Mouse (Mus musculus) megakaryocyte progenitor cell, adult 5-6 weeks (primary cell): ENCODE measurements around the gene Olfr615. TPM values are rescaled to one million over a fixed set of nuclear protein-coding genes. Genes with fewer than 3 reads are reported as not detected.
A peak's percentile ranks its signal among the peaks of the same experiment; 100 is the strongest.
"Not testable (repeated sequence)": the region's sequence is repeated elsewhere in the genome, so short reads cannot be mapped to it uniquely, and the experiment has no call there.

Experiments used
- ATAC-seq: replicated peaks from 2 replicates; pipeline ENCODE4 v1.8.0; 2016; ENCODE audit warnings: mild to moderate bottlenecking, moderate TSS enrichment, inconsistent platforms; ENCODE audit not compliant: poor library complexity
- total RNA-seq, 2 experiments: library from RNA; stranded (forward) in 1 of 2; stranded (reverse) in 1 of 2; fragments of 157-497, 149-512 nt in 1 of 2; fragments of 200-1000 nt in 1 of 2; gene quantifications; 2 replicates each; pipeline versions ENCODE4 v1.2.3 to v1.2.4; 2015 to 2017

The Olfr615 gene
- total RNA-seq (2015) (not detected in 2 replicates), total RNA-seq (2017) (not detected in 2 replicates)

GRCm38 (mm10) chr7:103555779-103556178, at the start of gene Olfr615:
Gene Olfr615 (plus strand): TSS chr7:103556079.
- ATAC-seq: no peak

GRCm38 (mm10) chr7:103512022-103512421, 43.9 kb upstream of the Olfr615 start, which contains the start of gene Olfr610:
Gene Olfr610 (minus strand): TSS chr7:103512122.
- ATAC-seq: no peak

- not testable (repeated sequence) for ATAC-seq
Observed at GRCm38 (mm10) chr7:103520746-103521145, 35.1 kb upstream of the Olfr615 start, which contains the start of gene Olfr611. Gene Olfr611 (minus strand): TSS chr7:103520846.

GRCm38 (mm10) chr7:103542617-103543016, 13.3 kb upstream of the Olfr615 start, which contains the start of gene Olfr612:
Gene Olfr612 (minus strand): TSS chr7:103542717.
- not testable (repeated sequence) for ATAC-seq

GRCm38 (mm10) chr7:103547774-103548173, 8.1 kb upstream of the Olfr615 start, which contains the start of gene Olfr613:
Gene Olfr613 (plus strand): TSS chr7:103548074.
- no peak for ATAC-seq

GRCm38 (mm10) chr7:103569043-103569442, 13.2 kb downstream of the Olfr615 start, which contains the start of gene Olfr616:
Gene Olfr616 (minus strand): TSS chr7:103569143.
- no peak for ATAC-seq

- no peak for ATAC-seq
Observed at GRCm38 (mm10) chr7:103572761-103573160, 16.9 kb downstream of the Olfr615 start, which contains the start of gene Olfr617. Gene Olfr617 (plus strand): TSS chr7:103573061.

- ATAC-seq: no peak
Observed at GRCm38 (mm10) chr7:103589803-103590202, 33.9 kb downstream of the Olfr615 start, which contains the start of gene Olfr618. Gene Olfr618 (plus strand): TSS chr7:103590103.

GRCm38 (mm10) chr7:103600275-103600674, 44.4 kb downstream of the Olfr615 start, which contains the start of gene Olfr619:
Gene Olfr619 (plus strand): TSS chr7:103600575.
- ATAC-seq: no peak

- peak; percentile 50; the same call in 1 of the 2 replicates for ATAC-seq
Observed at GRCm38 (mm10) chr7:103607425-103607824, 51.5 kb downstream of the Olfr615 start.

- ATAC-seq: no peak
Observed at GRCm38 (mm10) chr7:103612434-103612833, 56.6 kb downstream of the Olfr615 start, which contains the start of gene Olfr620. Gene Olfr620 (minus strand): TSS chr7:103612534.

Other genes starting within 250 kb of the Olfr615 start
Only the 30 nearest of the 32 such genes appear.
- gene Olfr598, start 232.5 kb upstream of the Olfr615 start, total RNA-seq (2015): not detected in 2 replicates
- not detected in 2 replicates for gene Olfr598, start 232.5 kb upstream of the Olfr615 start, total RNA-seq (2017)
- not detected in 2 replicates for gene Olfr599, start 220.2 kb upstream of the Olfr615 start, total RNA-seq (2015)
- gene Olfr599, start 220.2 kb upstream of the Olfr615 start, total RNA-seq (2017): not detected in 2 replicates
- not detected in 2 replicates for gene Olfr600, start 206.4 kb upstream of the Olfr615 start, total RNA-seq (2015)
- not detected in 2 replicates for gene Olfr600, start 206.4 kb upstream of the Olfr615 start, total RNA-seq (2017)
- not detected in 2 replicates for gene Olfr601, start 193.4 kb upstream of the Olfr615 start, total RNA-seq (2015)
- not detected in 2 replicates for gene Olfr601, start 193.4 kb upstream of the Olfr615 start, total RNA-seq (2017)
- gene Olfr603, start 169.9 kb upstream of the Olfr615 start, total RNA-seq (2015): not detected in 2 replicates
- gene Olfr603, start 169.9 kb upstream of the Olfr615 start, total RNA-seq (2017): not detected in 2 replicates
- not detected in 2 replicates for gene Usp17lc, start 141.0 kb upstream of the Olfr615 start, total RNA-seq (2015)
- not detected in 2 replicates for gene Usp17lc, start 141.0 kb upstream of the Olfr615 start, total RNA-seq (2017)
- gene Olfr605, start 110.6 kb upstream of the Olfr615 start, total RNA-seq (2015): not detected in 2 replicates
- gene Olfr605, start 110.6 kb upstream of the Olfr615 start, total RNA-seq (2017): not detected in 2 replicates
- gene Olfr606, start 107.0 kb upstream of the Olfr615 start, total RNA-seq (2015): not detected in 2 replicates
- gene Olfr606, start 107.0 kb upstream of the Olfr615 start, total RNA-seq (2017): not detected in 2 replicates
- not detected in 2 replicates for gene Olfr607, start 91.9 kb upstream of the Olfr615 start, total RNA-seq (2015)
- not detected in 2 replicates for gene Olfr607, start 91.9 kb upstream of the Olfr615 start, total RNA-seq (2017)
- not detected in 2 replicates for gene Olfr608, start 86.2 kb upstream of the Olfr615 start, total RNA-seq (2015)
- gene Olfr608, start 86.2 kb upstream of the Olfr615 start, total RNA-seq (2017): not detected in 2 replicates
- gene Olfr609, start 58.0 kb upstream of the Olfr615 start, total RNA-seq (2015): not detected in 2 replicates
- gene Olfr609, start 58.0 kb upstream of the Olfr615 start, total RNA-seq (2017): not detected in 2 replicates
- not detected in 2 replicates for gene Olfr610, start 44.0 kb upstream of the Olfr615 start, total RNA-seq (2015)
- not detected in 2 replicates for gene Olfr610, start 44.0 kb upstream of the Olfr615 start, total RNA-seq (2017)
- gene Olfr611, start 35.2 kb upstream of the Olfr615 start, total RNA-seq (2015): not detected in 2 replicates
- not detected in 2 replicates for gene Olfr611, start 35.2 kb upstream of the Olfr615 start, total RNA-seq (2017)
- gene Olfr612, start 13.4 kb upstream of the Olfr615 start, total RNA-seq (2015): not detected in 2 replicates
- not detected in 2 replicates for gene Olfr612, start 13.4 kb upstream of the Olfr615 start, total RNA-seq (2017)
- gene Olfr613, start 8.0 kb upstream of the Olfr615 start, total RNA-seq (2015): not detected in 2 replicates
- not detected in 2 replicates for gene Olfr613, start 8.0 kb upstream of the Olfr615 start, total RNA-seq (2017)
- not detected in 2 replicates for gene Olfr616, start 13.1 kb downstream of the Olfr615 start, total RNA-seq (2015)
- not detected in 2 replicates for gene Olfr616, start 13.1 kb downstream of the Olfr615 start, total RNA-seq (2017)
- not detected in 2 replicates for gene Olfr617, start 17.0 kb downstream of the Olfr615 start, total RNA-seq (2015)
- gene Olfr617, start 17.0 kb downstream of the Olfr615 start, total RNA-seq (2017): not detected in 2 replicates
- not detected in 2 replicates for gene Olfr618, start 34.0 kb downstream of the Olfr615 start, total RNA-seq (2015)
- gene Olfr618, start 34.0 kb downstream of the Olfr615 start, total RNA-seq (2017): not detected in 2 replicates
- gene Olfr619, start 44.5 kb downstream of the Olfr615 start, total RNA-seq (2015): not detected in 2 replicates
- gene Olfr619, start 44.5 kb downstream of the Olfr615 start, total RNA-seq (2017): not detected in 2 replicates
- gene Olfr620, start 56.5 kb downstream of the Olfr615 start, total RNA-seq (2015): not detected in 2 replicates
- gene Olfr620, start 56.5 kb downstream of the Olfr615 start, total RNA-seq (2017): not detected in 2 replicates
- gene Olfr622, start 86.6 kb downstream of the Olfr615 start, total RNA-seq (2015): not detected in 2 replicates
- gene Olfr622, start 86.6 kb downstream of the Olfr615 start, total RNA-seq (2017): not detected in 2 replicates
- gene Olfr623, start 107.6 kb downstream of the Olfr615 start, total RNA-seq (2015): not detected in 2 replicates
- not detected in 2 replicates for gene Olfr623, start 107.6 kb downstream of the Olfr615 start, total RNA-seq (2017)
- 0.02 TPM in 1 of 2 replicates, not detected in the other for gene Olfr624, start 115.1 kb downstream of the Olfr615 start, total RNA-seq (2015)
- 0.12 TPM in 1 of 2 replicates, not detected in the other for gene Olfr624, start 115.1 kb downstream of the Olfr615 start, total RNA-seq (2017)
- not detected in 2 replicates for gene Olfr625-ps1, start 126.6 kb downstream of the Olfr615 start, total RNA-seq (2015)
- gene Olfr625-ps1, start 126.6 kb downstream of the Olfr615 start, total RNA-seq (2017): not detected in 2 replicates
- not detected in 2 replicates for gene Olfr243, start 158.6 kb downstream of the Olfr615 start, total RNA-seq (2015)
- not detected in 2 replicates for gene Olfr243, start 158.6 kb downstream of the Olfr615 start, total RNA-seq (2017)
- gene Olfr628, start 174.3 kb downstream of the Olfr615 start, total RNA-seq (2015): not detected in 2 replicates
- not detected in 2 replicates for gene Olfr628, start 174.3 kb downstream of the Olfr615 start, total RNA-seq (2017)
- gene Olfr629, start 188.9 kb downstream of the Olfr615 start, total RNA-seq (2015): not detected in 2 replicates
- not detected in 2 replicates for gene Olfr629, start 188.9 kb downstream of the Olfr615 start, total RNA-seq (2017)
- not detected in 2 replicates for gene Olfr630, start 201.3 kb downstream of the Olfr615 start, total RNA-seq (2015)
- not detected in 2 replicates for gene Olfr630, start 201.3 kb downstream of the Olfr615 start, total RNA-seq (2017)
- gene Olfr69, start 215.5 kb downstream of the Olfr615 start, total RNA-seq (2015): not detected in 2 replicates
- not detected in 2 replicates for gene Olfr69, start 215.5 kb downstream of the Olfr615 start, total RNA-seq (2017)
- gene Olfr68, start 223.6 kb downstream of the Olfr615 start, total RNA-seq (2015): not detected in 2 replicates
- gene Olfr68, start 223.6 kb downstream of the Olfr615 start, total RNA-seq (2017): not detected in 2 replicates